In the genomic region with DNA sequence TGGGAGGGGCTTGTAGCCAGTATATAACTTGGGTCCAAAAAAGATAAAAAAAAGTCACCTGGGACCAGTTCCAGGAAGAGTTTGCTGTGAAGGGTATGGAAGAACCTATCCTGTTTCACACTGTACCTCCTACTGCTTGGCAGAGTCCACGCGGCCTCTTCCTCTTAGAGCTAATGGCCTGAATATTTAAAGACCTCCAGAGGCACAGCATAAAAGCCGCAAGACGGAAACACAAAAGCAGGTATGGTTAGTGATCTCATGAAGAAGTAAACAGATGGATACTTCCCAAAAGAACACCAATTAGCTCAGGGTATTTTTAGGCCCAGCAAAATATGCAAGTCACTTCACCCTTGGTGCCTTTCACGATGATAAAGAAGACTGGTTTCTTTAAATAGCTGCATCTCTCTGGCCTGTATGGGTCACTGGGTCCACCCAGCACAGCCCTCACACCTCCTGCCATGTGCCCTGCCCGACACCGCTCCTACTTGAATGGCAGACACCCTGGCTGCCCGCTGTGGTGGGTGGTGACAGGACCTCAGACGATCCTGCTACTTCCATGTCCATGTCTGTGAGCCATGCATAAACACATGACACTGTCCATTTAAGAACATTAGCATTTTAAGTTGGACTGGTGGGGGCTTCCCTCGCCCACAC, we compare ENCODE assay signal across 15 mouse cellular contexts. TPM values are rescaled to one million over a fixed set of nuclear protein-coding genes. Genes with fewer than 3 reads are reported as not detected.
DNase-seq lines count a peak whose midpoint lies in the region; ATAC-seq and TF ChIP-seq lines count a peak whose summit lies in the region.
"Had no signal": no experiment of that assay in that cellular context is flagged by ENCODE, and none has a peak within 500 bp of the region (broad histone marks: within the 10 kb centered on the region; RNA-seq: fewer than 3 reads in every experiment).

No protein-coding gene starts in this region.

- no peaks in the 10 kb centered on the region for H3K36me3 ChIP-seq in hindbrain, embryonic 11.5 days (ENCODE audit: control insufficient read depth, insufficient read depth, low read length)
- peaks cover 44% of the 10 kb centered on the region for H3K36me3 ChIP-seq in hindbrain, embryonic 13.5 days
- peaks cover 47% of the 10 kb centered on the region for H3K36me3 ChIP-seq in megakaryocyte, embryonic 14.5 days (replicated peaks; ENCODE audit: low read length)
- peaks cover 9% of the 10 kb centered on the region; the same call in 1 of the 2 replicates for H3K36me3 ChIP-seq in heart, embryonic 13.5 days

- 84% methylated on average over 10 of the region's 10 CpGs for WGBS in hindbrain, embryonic 11.5 days
- 73% methylated on average over 10 of the region's 10 CpGs for WGBS in hindbrain, embryonic 13.5 days
- WGBS in heart, embryonic 13.5 days: 44% methylated on average over 10 of the region's 10 CpGs
- WGBS in olfactory bulb, adult 2 months: 49% methylated on average over 10 of the region's 10 CpGs

- no peaks in the 10 kb centered on the region for H3K9me3 ChIP-seq in hindbrain, embryonic 11.5 days (ENCODE audit: control insufficient read depth, low read length)
- no peaks in the 10 kb centered on the region for H3K9me3 ChIP-seq in hindbrain, embryonic 13.5 days
- H3K9me3 ChIP-seq in megakaryocyte, embryonic 14.5 days: no peaks in the 10 kb centered on the region
- no peaks in the 10 kb centered on the region for H3K9me3 ChIP-seq in heart, embryonic 13.5 days

- H3K4me2 ChIP-seq in hindbrain, embryonic 11.5 days (replicated peaks; ENCODE audit: low read depth, low read length): no peak overlapping the region
- no peak overlapping the region for H3K4me2 ChIP-seq in hindbrain, embryonic 13.5 days
- peak overlapping the region; percentile 29 for H3K4me2 ChIP-seq in heart, embryonic 13.5 days

- no peak for TF ChIP-seq CTCF in olfactory bulb, adult 2 months (IDR thresholded peaks at IDR 0.05; ENCODE audit: insufficient read depth, low read depth, low read length)

- H3K4me3 ChIP-seq in hindbrain, embryonic 11.5 days (ENCODE audit: low read depth, low read length): no peak overlapping the region
- no peak overlapping the region for H3K4me3 ChIP-seq in hindbrain, embryonic 13.5 days
- H3K4me3 ChIP-seq in megakaryocyte, embryonic 14.5 days (replicated peaks): peak overlapping the region; percentile 83
- H3K4me3 ChIP-seq in heart, embryonic 13.5 days: no peak overlapping the region
- H3K4me3 ChIP-seq in olfactory bulb, adult 2 months (ENCODE audit: insufficient read depth, low read depth, low read length): no peak overlapping the region
- H3K4me3 ChIP-seq: erythroblast, embryonic 14.5 days; myocyte had no signal

- no peak for DNase-seq in hindbrain, embryonic 11.5 days (ENCODE audit: low spot score)
- DNase-seq in cerebellum, adult 18-20 months: no peak
- DNase-seq: adrenal gland, postnatal 25 days; cerebellum, postnatal 14 days; gastrocnemius, postnatal 14 days; kidney, adult 11 months; layer of hippocampus, postnatal 36 days had no signal

- no peak overlapping the region for H3K27ac ChIP-seq in hindbrain, embryonic 11.5 days (ENCODE audit: low read depth, low read length)
- no peak overlapping the region for H3K27ac ChIP-seq in hindbrain, embryonic 13.5 days
- H3K27ac ChIP-seq in heart, embryonic 13.5 days (replicated peaks): peak overlapping the region; percentile 98
- H3K27ac ChIP-seq in olfactory bulb, adult 2 months (ENCODE audit: insufficient read depth, low read depth, low read length): 0 out of 2 replicates have a peak overlapping the region, but pooled peaks have one; percentile 3

- no peak overlapping the region for H3K9ac ChIP-seq in hindbrain, embryonic 11.5 days (ENCODE audit: low read depth, low read length)
- H3K9ac ChIP-seq in hindbrain, embryonic 13.5 days: no peak overlapping the region
- peak overlapping the region; percentile 72; the same call in 1 of the 2 replicates for H3K9ac ChIP-seq in heart, embryonic 13.5 days

- TF ChIP-seq POLR2A in olfactory bulb, adult 2 months (IDR thresholded peaks at IDR 0.05; ENCODE audit: insufficient read depth, low read depth, low read length): no peak

- no peaks in the 10 kb centered on the region for H3K4me1 ChIP-seq in hindbrain, embryonic 11.5 days (replicated peaks; ENCODE audit: control insufficient read depth, insufficient read depth, low read length)
- peaks cover 22% of the 10 kb centered on the region for H3K4me1 ChIP-seq in hindbrain, embryonic 13.5 days (replicated peaks)
- peaks cover 71% of the 10 kb centered on the region for H3K4me1 ChIP-seq in megakaryocyte, embryonic 14.5 days
- peaks cover 82% of the 10 kb centered on the region for H3K4me1 ChIP-seq in heart, embryonic 13.5 days
- H3K4me1 ChIP-seq in olfactory bulb, adult 2 months (ENCODE audit: control insufficient read depth, insufficient read depth, low read length): peaks cover 12% of the 10 kb centered on the region

- ATAC-seq in hindbrain, embryonic 11.5 days (ENCODE audit: low FRiP score): 0 out of 2 replicates have a peak, but pooled peaks have one; percentile 31
- no peak for ATAC-seq in hindbrain, embryonic 13.5 days (ENCODE audit: low FRiP score)
- ATAC-seq in megakaryocyte, adult 5-6 weeks (ENCODE audit: poor library complexity, severe bottlenecking): no peak
- peak; percentile 39 for ATAC-seq in heart, embryonic 13.5 days (ENCODE audit: extremely low read depth, insufficient number of reproducible peaks, low FRiP score, low TSS enrichment)
- ATAC-seq in CD4-positive, CD25-positive, alpha-beta regulatory T cell, adult 4 months: no peak

- no peaks in the 10 kb centered on the region for H3K27me3 ChIP-seq in hindbrain, embryonic 11.5 days (ENCODE audit: control insufficient read depth, insufficient read depth, low read length)
- no peaks in the 10 kb centered on the region for H3K27me3 ChIP-seq in hindbrain, embryonic 13.5 days
- H3K27me3 ChIP-seq in megakaryocyte, embryonic 14.5 days (replicated peaks): no peaks in the 10 kb centered on the region
- H3K27me3 ChIP-seq in heart, embryonic 13.5 days (replicated peaks): no peaks in the 10 kb centered on the region

RNA-seq across cellular contexts. Expression of a gene that starts 13.9 kb away (rescaled TPM):
- polyA plus RNA-seq in hindbrain, embryonic 11.5 days (2014; fragmentation: Nextera tagmentation; extraction: Ambion mirVana): 29.8 and 35.3 TPM in 2 replicates
- 89.3 and 94.9 TPM in 2 replicates for polyA plus RNA-seq in hindbrain, embryonic 13.5 days (2015; fragmentation: Nextera tagmentation; extraction: Ambion mirVana)
- 7.5 and 43.3 TPM in 2 replicates for polyA plus RNA-seq in megakaryocyte, embryonic 14.5 days (2012; ENCODE audit: insufficient read depth, low replicate concordance)
- total RNA-seq in megakaryocyte, adult 5-6 weeks (2015): 8.3 and 8.5 TPM in 2 replicates
- 26.0 and 35.4 TPM in 2 replicates for total RNA-seq in megakaryocyte, adult 5-6 weeks (2017)
- polyA plus RNA-seq in heart, embryonic 13.5 days (2015; fragmentation: Nextera tagmentation; extraction: Ambion mirVana): 185 and 195 TPM in 2 replicates
- not detected in 2 replicates for polyA plus RNA-seq in olfactory bulb, adult 2 months (2012; ENCODE audit: insufficient read depth, insufficient read length, low replicate concordance, missing spikeins)
- polyA plus RNA-seq in CD4-positive, CD25-positive, alpha-beta regulatory T cell, adult 4 months (2017; shearing (Covaris generic)): 10 to 100 TPM; 34.4 to 85.4 TPM

RNA-seq across cellular contexts. Expression of a gene that starts 23.8 kb away (rescaled TPM):
- 24.2 and 25.6 TPM in 2 replicates for polyA plus RNA-seq in hindbrain, embryonic 11.5 days (2014; fragmentation: Nextera tagmentation; extraction: Ambion mirVana)
- polyA plus RNA-seq in hindbrain, embryonic 13.5 days (2015; fragmentation: Nextera tagmentation; extraction: Ambion mirVana): 49.1 and 55.8 TPM in 2 replicates
- 5.0 and 11.9 TPM in 2 replicates for polyA plus RNA-seq in megakaryocyte, embryonic 14.5 days (2012; ENCODE audit: insufficient read depth, low replicate concordance)
- 4.9 and 5.6 TPM in 2 replicates for total RNA-seq in megakaryocyte, adult 5-6 weeks (2015)
- total RNA-seq in megakaryocyte, adult 5-6 weeks (2017): 8.3 and 10.6 TPM in 2 replicates
- polyA plus RNA-seq in heart, embryonic 13.5 days (2015; fragmentation: Nextera tagmentation; extraction: Ambion mirVana): 22.5 and 23.1 TPM in 2 replicates
- not detected in 2 replicates for polyA plus RNA-seq in olfactory bulb, adult 2 months (2012; ENCODE audit: insufficient read depth, insufficient read length, low replicate concordance, missing spikeins)
- 10 to 100 TPM; 30.1 to 49.1 TPM for polyA plus RNA-seq in CD4-positive, CD25-positive, alpha-beta regulatory T cell, adult 4 months (2017; shearing (Covaris generic))

Comparison
In these comparisons a context has a peak if more than half of its experiments do, and no peak if none do; other contexts are left out.
1. ATAC-seq: peak in hindbrain, embryonic 11.5 days (single experiment) and heart, embryonic 13.5 days (single experiment); none in hindbrain, embryonic 13.5 days (single experiment), megakaryocyte, adult 5-6 weeks (single experiment) and CD4-positive, CD25-positive, alpha-beta regulatory T cell, adult 4 months (single experiment).
2. H3K27ac ChIP-seq: peak in heart, embryonic 13.5 days (single experiment) and olfactory bulb, adult 2 months (single experiment); none in hindbrain, embryonic 11.5 days (single experiment) and hindbrain, embryonic 13.5 days (single experiment).